Mouse (Mus musculus) liver, embryonic 14 days (tissue): Measurements from ENCODE around the gene Olfr926. TPM values are rescaled to one million over a fixed set of nuclear protein-coding genes. Genes with fewer than 3 reads are reported as not detected.

Experiments used
- polyA plus RNA-seq: library from polyadenylated mRNA; depleted of rRNA; stranded (reverse); fragments of >200 nt; gene quantifications from 2 replicates; pipeline ENCODE4 v1.2.3, GENCODE M21; 2012; rRNA removed

Gene Olfr926
- not detected in 2 replicates for polyA plus RNA-seq

DNA sequence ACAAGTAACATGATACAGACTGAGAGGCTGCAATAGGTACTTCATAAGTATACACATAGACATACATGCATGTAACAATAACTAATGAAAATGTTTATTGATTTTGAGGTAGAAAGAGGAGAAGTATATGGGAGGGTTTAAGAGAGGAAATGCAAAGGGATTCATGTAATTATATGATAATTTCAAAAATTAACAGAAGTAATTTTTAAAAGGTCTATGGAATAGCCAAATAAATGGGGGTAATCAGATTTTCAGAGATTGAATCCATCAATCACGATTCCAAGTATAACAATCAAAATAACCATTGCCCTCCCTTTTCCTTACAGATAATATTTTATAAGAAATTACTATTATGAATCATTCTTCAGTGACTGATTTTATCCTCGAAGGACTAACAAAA lies at the start of gene Olfr926:
Olfr926 (plus strand) TSS at position 301 of the 400 bp plus-strand sequence.

DNA sequence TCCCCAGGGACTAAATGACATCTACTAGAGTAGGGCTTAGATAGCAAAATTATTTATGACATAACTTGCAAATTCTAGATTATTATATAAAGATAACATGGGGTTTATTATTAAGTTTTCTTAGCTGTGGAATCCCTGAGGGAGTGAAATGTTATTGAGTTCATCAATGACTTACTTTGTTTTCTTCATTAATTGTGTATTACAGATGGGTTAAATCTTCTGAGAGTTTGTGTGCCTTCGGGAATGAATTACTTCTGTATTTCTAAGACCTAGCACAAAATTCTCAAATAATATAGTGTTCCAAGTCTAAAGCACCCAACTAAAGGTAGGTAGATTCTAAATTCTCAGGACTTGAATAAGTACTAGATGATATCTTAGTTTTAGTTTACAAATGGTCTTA lies 32.8 kb upstream of the Olfr926 start, which contains the start of gene Olfr924:
Olfr924 (plus strand) TSS at position 301 of the 400 bp plus-strand sequence.

DNA sequence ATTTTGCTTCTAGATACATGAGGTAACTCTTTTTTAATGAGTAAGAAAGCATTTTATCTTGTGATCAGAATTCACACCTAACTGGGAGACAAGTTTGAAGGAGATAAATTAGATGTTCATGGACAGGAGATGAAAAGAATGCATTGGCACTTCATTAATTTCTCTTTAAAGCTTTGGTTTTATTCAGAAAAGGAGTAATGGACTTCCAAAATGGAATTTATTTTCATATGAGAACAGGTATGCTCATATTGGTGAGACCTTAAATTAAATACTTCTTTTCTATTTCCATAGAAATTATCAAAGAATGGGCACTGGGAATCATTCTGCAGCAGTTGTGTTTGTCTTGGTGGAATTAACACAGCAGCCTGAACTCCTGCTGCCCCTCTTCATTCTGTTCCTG lies 22.2 kb upstream of the Olfr926 start, which contains the start of gene Olfr26:
Olfr26 (plus strand) TSS at position 301 of the 400 bp plus-strand sequence.

Other genes with a start within 250 kb of the Olfr926 start
- gene Olfr916, start 217.3 kb upstream of the Olfr926 start, polyA plus RNA-seq: not detected in 2 replicates
- not detected in 2 replicates for gene Olfr917, start 211.3 kb upstream of the Olfr926 start, polyA plus RNA-seq
- not detected in 2 replicates for gene Olfr918, start 202.5 kb upstream of the Olfr926 start, polyA plus RNA-seq
- gene Olfr919, start 173.5 kb upstream of the Olfr926 start, polyA plus RNA-seq: not detected in 2 replicates
- 4.3 and 5.0 TPM in 2 replicates for gene Vwa5a, start 158.9 kb upstream of the Olfr926 start, polyA plus RNA-seq
- 0.03 and 0.05 TPM in 2 replicates for gene Olfr920, start 124.8 kb upstream of the Olfr926 start, polyA plus RNA-seq
- gene Olfr921, start 104.1 kb upstream of the Olfr926 start, polyA plus RNA-seq: not detected in 2 replicates
- gene Olfr922, start 62.5 kb upstream of the Olfr926 start, polyA plus RNA-seq: not detected in 2 replicates
- not detected in 2 replicates for gene Olfr923, start 50.6 kb upstream of the Olfr926 start, polyA plus RNA-seq
- gene Olfr924, start 32.7 kb upstream of the Olfr926 start, polyA plus RNA-seq: not detected in 2 replicates
- gene Olfr26, start 22.1 kb upstream of the Olfr926 start, polyA plus RNA-seq: not detected in 2 replicates
- gene Olfr930, start 52.7 kb downstream of the Olfr926 start, polyA plus RNA-seq: not detected in 2 replicates
- gene Olfr933, start 95.2 kb downstream of the Olfr926 start, polyA plus RNA-seq: not detected in 2 replicates
- gene Olfr934, start 111.2 kb downstream of the Olfr926 start, polyA plus RNA-seq: not detected in 2 replicates
- not detected in 2 replicates for gene Olfr935, start 122.6 kb downstream of the Olfr926 start, polyA plus RNA-seq
- gene Olfr146, start 146.3 kb downstream of the Olfr926 start, polyA plus RNA-seq: not detected in 2 replicates
- gene Olfr937, start 187.8 kb downstream of the Olfr926 start, polyA plus RNA-seq: not detected in 2 replicates
- gene Olfr938, start 201.8 kb downstream of the Olfr926 start, polyA plus RNA-seq: not detected in 2 replicates